Mouse (Mus musculus): ENCODE measurements around the gene Igbp1.
A peak's percentile ranks its signal among the peaks of the same experiment; 100 is the strongest.

The Igbp1 gene

GRCm38 (mm10) chrX:100494068-100494978, at the start of gene Igbp1:
Gene Igbp1 (plus strand): TSS chrX:100494291.
- peak; percentile 40 to 76 for DNase-seq (ENCODE audit: low spot score in 2 of 2)

DNA sequence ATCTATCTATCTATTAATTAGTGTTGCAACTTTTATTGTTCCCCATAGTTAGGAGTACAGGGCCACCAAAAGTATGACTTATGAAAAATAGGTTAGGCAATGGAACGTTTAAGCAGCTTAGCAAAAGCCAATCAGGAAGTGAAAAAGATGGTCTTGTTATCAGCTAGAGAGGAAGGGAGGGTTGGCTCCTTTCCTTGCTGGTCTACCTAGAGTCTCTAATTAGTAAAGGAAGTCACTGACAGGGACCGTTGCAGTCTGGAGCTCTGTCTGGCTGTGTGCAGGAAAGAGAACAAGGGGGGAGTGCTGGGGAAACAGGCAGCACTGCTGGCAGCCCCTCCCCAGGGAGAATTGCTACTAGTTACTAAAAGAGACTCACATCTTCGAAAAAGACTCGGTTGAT, 26.0 kb upstream of the Igbp1 start:
- DNase-seq (ENCODE audit: low spot score in 2 of 2), result no peak

DNA sequence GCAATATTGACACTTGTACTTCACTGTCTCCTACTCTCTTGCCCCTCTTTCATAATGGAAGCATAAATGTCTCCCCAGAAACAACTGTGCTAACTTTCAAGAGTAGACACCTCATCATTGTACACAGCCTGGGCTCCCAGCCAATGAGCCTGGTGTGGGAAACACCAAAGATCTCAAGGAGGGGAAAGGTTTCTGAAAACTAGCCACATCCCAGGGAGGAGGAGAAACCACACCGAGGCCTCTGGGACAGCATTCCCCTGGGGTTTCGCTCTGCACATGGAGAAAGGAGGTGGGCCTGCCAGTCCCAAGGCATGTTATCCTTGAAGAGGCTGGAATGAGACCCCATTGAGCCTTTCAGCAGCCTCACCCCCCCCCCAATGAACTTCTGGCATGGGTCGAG, 24.0 kb upstream of the Igbp1 start:
- no peak for DNase-seq (ENCODE audit: low spot score in 2 of 2)

DNA sequence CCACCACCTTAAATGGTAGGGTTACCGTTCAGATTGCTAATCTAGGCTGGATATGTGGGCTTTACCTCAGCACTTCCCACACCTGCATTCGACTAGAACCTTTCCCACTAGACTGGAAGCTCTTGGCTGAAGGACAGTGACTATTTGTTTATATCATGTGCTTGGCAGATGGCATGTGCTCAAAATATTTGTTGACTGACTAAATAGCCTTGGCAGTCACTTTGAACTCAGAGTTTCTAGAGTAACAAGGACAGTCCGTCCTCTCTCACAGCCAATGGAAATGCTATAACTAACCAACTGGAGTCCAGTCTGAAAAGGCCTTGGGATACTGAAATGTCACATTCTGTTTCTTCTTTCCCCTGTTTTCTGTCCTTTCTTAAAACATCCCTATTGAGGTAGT, 22.6 kb upstream of the Igbp1 start:
- no peak for DNase-seq (ENCODE audit: low spot score in 2 of 2)

DNA sequence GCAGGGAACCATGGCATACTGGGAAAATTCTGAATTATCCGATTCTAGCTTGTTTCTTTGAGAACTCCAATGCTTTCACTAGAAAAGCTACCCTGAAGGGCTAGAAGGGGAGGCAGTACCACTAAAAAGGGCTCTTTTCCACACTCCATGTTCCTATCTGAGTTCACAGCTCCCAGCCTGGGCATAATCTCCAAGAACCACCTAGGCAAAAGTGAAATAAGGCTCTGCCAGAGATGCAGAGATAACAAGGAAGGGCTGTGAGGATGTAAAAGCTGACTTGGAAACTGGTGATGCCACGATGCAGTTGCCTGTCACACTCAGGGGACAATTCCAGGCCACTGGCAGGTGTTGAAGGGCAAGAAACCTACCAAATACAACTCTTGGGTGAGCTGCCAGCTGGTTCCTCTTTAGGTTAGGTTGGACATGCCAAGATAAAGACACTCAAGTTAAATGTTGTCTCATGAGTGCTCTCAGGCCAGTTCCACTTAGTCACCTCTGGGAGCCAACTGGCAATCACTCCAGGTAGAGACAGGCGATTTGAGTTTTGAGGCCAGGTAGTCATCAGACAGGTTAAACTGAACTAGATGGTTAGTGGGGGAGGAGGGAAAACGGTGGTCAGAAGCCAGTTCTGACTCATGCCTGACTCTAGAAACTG, 18.4 kb upstream of the Igbp1 start:
- DNase-seq (ENCODE audit: low spot score in 2 of 2), result no peak

- DNase-seq (ENCODE audit: low spot score in 2 of 2), result peak; percentile 30 to 51
These were observed 13.8 kb upstream of the Igbp1 start for GRCm38 (mm10) chrX:100480317-100480716.

DNA sequence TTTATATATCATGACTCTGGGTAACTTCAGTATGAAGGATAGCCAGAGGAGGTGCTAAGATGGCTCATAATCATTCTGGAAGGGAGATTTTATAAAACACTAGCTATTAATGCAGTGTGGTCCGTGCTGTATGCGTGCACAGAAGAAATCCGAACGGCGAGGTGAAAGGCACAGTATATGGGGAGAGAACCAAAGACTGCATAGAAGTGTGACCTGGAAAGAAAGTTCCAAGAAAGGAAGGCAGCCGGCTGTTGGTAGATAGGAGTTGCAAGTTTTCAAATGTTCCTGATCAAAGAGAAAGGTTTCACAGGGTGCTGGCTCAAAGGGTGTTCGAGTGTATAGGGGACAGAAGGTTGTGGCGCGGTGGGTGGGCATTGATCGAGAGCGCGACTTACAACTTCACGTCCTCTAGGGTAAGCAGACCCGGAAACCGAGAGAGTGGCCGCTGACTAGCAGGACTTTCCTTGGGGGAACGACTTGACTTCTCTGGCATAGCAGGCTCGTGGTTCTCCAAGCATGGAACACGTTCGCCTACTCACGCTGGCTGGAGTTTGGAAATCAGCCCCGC, 507 bp upstream of the Igbp1 start:
- no peak for DNase-seq (ENCODE audit: low spot score in 2 of 2)

DNA sequence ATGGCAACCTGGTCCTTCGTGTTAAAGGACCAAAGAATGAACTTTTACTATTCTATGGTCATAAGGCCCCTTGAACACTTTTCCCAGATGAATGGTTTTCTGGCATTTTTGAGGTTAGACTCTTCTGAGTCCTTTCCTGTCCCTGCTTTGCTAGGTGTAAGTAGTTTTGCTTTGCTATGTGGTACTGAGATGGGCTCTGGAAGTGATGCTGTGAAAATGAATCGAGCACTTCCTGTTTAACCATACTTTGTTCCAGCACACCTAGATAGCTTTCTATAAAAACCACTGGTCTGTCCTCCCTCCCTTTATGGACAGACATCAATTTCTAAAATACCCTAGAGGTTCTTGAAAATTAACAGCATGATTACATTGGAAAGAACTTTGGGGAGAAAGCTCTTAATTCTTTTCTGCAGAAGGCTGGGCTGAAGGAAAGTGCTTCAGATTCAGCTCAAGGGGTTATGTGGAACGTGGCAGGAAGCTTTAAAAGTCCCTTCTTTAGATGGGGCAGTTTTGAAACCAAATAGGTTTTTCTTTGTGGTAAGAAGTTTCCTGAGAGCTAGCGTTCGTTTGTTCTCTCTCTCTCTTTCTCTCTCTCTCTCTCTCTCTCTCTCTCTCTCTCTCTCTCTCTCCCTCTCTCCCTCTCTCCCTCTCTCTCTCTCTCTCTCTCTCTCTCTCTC, 10.2 kb downstream of the Igbp1 start:
- no peak for DNase-seq (ENCODE audit: low spot score in 2 of 2)

DNA sequence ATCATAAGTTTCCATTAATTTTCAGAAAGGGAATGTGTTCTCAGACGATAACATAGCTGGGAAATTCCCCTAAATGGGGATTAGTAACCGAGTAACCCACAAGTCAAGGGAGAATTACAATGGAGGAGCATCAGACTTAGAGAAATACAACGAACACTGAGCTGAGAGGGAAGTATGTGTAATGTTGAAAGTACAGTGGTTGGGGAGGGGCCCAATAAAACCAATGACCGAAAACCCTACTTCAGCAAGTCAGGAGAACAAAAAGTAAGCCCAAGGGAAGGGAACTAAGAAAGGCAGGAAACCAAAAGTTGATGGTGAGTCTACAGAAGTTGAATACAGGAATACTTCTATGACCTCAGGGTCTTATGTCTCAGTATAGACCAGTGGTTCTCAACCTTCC, 14.1 kb downstream of the Igbp1 start:
- no peak for DNase-seq (ENCODE audit: low spot score in 2 of 2)

- DNase-seq (ENCODE audit: low spot score in 2 of 2), result no peak
These were observed 15.8 kb downstream of the Igbp1 start for GRCm38 (mm10) chrX:100509921-100510320.

- no peak for DNase-seq (ENCODE audit: low spot score in 2 of 2)
These were observed 22.6 kb downstream of the Igbp1 start for GRCm38 (mm10) chrX:100516683-100517082.

- no peak for DNase-seq (ENCODE audit: low spot score in 2 of 2)
These were observed 23.5 kb downstream of the Igbp1 start for GRCm38 (mm10) chrX:100517626-100518025.

GRCm38 (mm10) chrX:100518532-100518931, 24.4 kb downstream of the Igbp1 start:
- no peak for DNase-seq (ENCODE audit: low spot score in 2 of 2)

DNA sequence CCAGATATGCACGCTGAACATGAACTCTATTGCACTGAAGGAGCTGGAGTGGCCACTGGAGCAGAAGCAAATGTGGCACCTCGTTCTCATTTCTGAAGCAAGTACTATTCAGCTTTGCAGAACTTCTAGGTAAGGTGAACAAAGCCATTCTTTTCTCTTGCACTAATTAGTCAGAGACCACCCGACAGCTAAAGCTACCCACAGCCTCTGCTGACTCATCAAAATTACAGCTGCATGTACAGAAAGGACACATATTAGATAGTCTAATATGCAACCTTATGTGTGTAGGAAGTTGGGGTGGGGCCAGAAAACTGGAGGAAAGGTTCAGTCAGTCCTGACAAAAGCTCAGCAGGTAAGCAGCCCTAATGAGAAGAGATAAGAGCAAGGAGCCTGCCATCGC, 30.4 kb downstream of the Igbp1 start, which contains the start of gene Dgat2l6:
TSS of gene Dgat2l6 (plus strand) at position 368 of the 400 bp plus-strand sequence.
- no peak for DNase-seq (ENCODE audit: low spot score in 2 of 2)

- DNase-seq (ENCODE audit: low spot score in 2 of 2), result no peak
These were observed 61.9 kb downstream of the Igbp1 start for GRCm38 (mm10) chrX:100556026-100556425.

DNA sequence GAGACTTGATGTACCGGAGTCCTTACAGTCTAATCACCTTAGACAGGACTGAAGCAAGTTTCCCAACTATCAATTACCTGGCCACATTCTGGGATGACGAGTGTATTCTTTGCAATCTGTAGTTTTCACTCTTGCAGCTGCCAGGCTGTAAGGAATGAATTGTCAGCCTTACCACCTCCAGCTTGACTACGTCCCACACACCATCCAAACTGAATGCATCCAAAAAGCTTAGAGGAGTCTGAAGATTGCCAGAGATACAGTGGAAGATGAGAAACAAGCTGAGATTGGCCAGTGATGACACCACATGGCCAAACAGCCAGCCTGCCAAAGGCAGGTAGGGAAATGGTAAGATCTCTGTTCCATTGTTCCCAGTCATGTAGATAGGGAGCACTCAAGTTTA, 71.6 kb downstream of the Igbp1 start:
- DNase-seq (ENCODE audit: low spot score in 2 of 2), result no peak

All from urinary bladder, adult 18-20 months (tissue).